In genomic region chr5:124529697-124530096, GRCm38 (mm10) we compare ENCODE assay signal across 9 mouse cellular contexts. TPM values are rescaled to one million over a fixed set of nuclear protein-coding genes. Genes with fewer than 3 reads are reported as not detected.
DNase-seq lines count a peak whose midpoint lies in the region; ATAC-seq and TF ChIP-seq lines count a peak whose summit lies in the region.
"Had no signal": no experiment of that assay in that cellular context is flagged by ENCODE, and none has a peak within 500 bp of the region (broad histone marks: within the 10 kb centered on the region; RNA-seq: fewer than 3 reads in every experiment).

No protein-coding gene starts in this region.

- peak overlapping the region; percentile 66 for H3K4me2 ChIP-seq in neural tube, embryonic 11.5 days (ENCODE audit: low read depth)
- peak overlapping the region; percentile 67 for H3K4me2 ChIP-seq in hindbrain, embryonic 15.5 days
- H3K4me2 ChIP-seq in liver, postnatal 0 days (ENCODE audit: low read depth, low read length): peak overlapping the region; percentile 83

- H3K27me3 ChIP-seq in neural tube, embryonic 11.5 days (ENCODE audit: control insufficient read depth, insufficient read depth, low read length): no peaks in the 10 kb centered on the region
- no peaks in the 10 kb centered on the region for H3K27me3 ChIP-seq in hindbrain, embryonic 15.5 days
- H3K27me3 ChIP-seq in liver, postnatal 0 days (ENCODE audit: insufficient read depth, low read length): peaks cover 30% of the 10 kb centered on the region

- peak overlapping the region; percentile 77 for H3K4me3 ChIP-seq in neural tube, embryonic 11.5 days (ENCODE audit: low read depth, low read length)
- H3K4me3 ChIP-seq in hindbrain, embryonic 15.5 days: peak overlapping the region; percentile 70
- H3K4me3 ChIP-seq in liver, postnatal 0 days (ENCODE audit: low read depth, low read length): peak overlapping the region; percentile 70; the same call in 1 of the 2 replicates

- TF ChIP-seq EP300 in liver, postnatal 0 days (IDR thresholded peaks at IDR 0.05; ENCODE audit: low read depth): no peak

- H3K9me3 ChIP-seq in neural tube, embryonic 11.5 days (ENCODE audit: control insufficient read depth, low read length): no peaks in the 10 kb centered on the region
- H3K9me3 ChIP-seq in hindbrain, embryonic 15.5 days: no peaks in the 10 kb centered on the region
- no peaks in the 10 kb centered on the region for H3K9me3 ChIP-seq in liver, postnatal 0 days (ENCODE audit: low read length)

- WGBS in neural tube, embryonic 11.5 days: 56% methylated on average over 8 of the region's 8 CpGs
- 64% methylated on average over 8 of the region's 8 CpGs for WGBS in hindbrain, embryonic 15.5 days
- 26% methylated on average over 8 of the region's 8 CpGs for WGBS in liver, postnatal 0 days (ENCODE audit: insufficient replicate concordance)

- ATAC-seq in neural tube, embryonic 11.5 days (ENCODE audit: insufficient read depth, low FRiP score, low TSS enrichment): no peak
- ATAC-seq in hindbrain, embryonic 15.5 days (ENCODE audit: low FRiP score, low read depth): no peak
- ATAC-seq in liver, postnatal 0 days: no peak

- TF ChIP-seq CTCF in liver, postnatal 0 days (IDR thresholded peaks at IDR 0.05; ENCODE audit: low read depth): no peak

- peak; percentile 6 for DNase-seq in neural tube, embryonic 11.5 days (ENCODE audit: low spot score)
- DNase-seq in neural tube, embryonic 10.5 days (ENCODE audit: extremely low spot score, low spot score): no peak
- DNase-seq in liver, postnatal 0 days: no peak
- no peak for DNase-seq in cerebellum, postnatal 14 days
- no peak for DNase-seq in MN1 (ENCODE audit: low spot score)
- no peak for DNase-seq in adrenal gland, adult 2 months
- no peak for DNase-seq in spleen, postnatal 14 days (ENCODE audit: low spot score in 2 of 2)
- DNase-seq: spleen, adult 18-20 months had no signal

- H3K36me3 ChIP-seq in neural tube, embryonic 11.5 days (ENCODE audit: control insufficient read depth, insufficient read depth, low read length): no peaks in the 10 kb centered on the region
- no peaks in the 10 kb centered on the region for H3K36me3 ChIP-seq in hindbrain, embryonic 15.5 days
- no peaks in the 10 kb centered on the region for H3K36me3 ChIP-seq in liver, postnatal 0 days (replicated peaks; ENCODE audit: insufficient read depth, low read length)

- no peak overlapping the region for H3K27ac ChIP-seq in neural tube, embryonic 11.5 days (ENCODE audit: low read depth, low read length)
- H3K27ac ChIP-seq in hindbrain, embryonic 15.5 days (replicated peaks): peak overlapping the region; percentile 40; the same call in 1 of the 2 replicates
- H3K27ac ChIP-seq in liver, postnatal 0 days (ENCODE audit: low read depth): peak overlapping the region; percentile 16; the same call in 1 of the 2 replicates

- peak overlapping the region; percentile 40; the same call in 1 of the 2 replicates for H3K9ac ChIP-seq in neural tube, embryonic 11.5 days (ENCODE audit: low read length)
- no peak overlapping the region for H3K9ac ChIP-seq in hindbrain, embryonic 15.5 days
- no peak overlapping the region for H3K9ac ChIP-seq in liver, postnatal 0 days (replicated peaks)

- H3K4me1 ChIP-seq in neural tube, embryonic 11.5 days (ENCODE audit: control insufficient read depth, insufficient read depth, low read length): peaks cover 25% of the 10 kb centered on the region
- H3K4me1 ChIP-seq in hindbrain, embryonic 15.5 days (replicated peaks): peaks cover 37% of the 10 kb centered on the region
- peaks cover 22% of the 10 kb centered on the region for H3K4me1 ChIP-seq in liver, postnatal 0 days (ENCODE audit: insufficient read depth)

RNA-seq across cellular contexts. Expression of gene Rilpl1, which starts 1.5 kb away (rescaled TPM):
- polyA plus RNA-seq in neural tube, embryonic 11.5 days (2014; fragmentation: Nextera tagmentation; extraction: Ambion mirVana): 21.3 and 23.2 TPM in 2 replicates
- polyA plus RNA-seq in hindbrain, embryonic 15.5 days (2015; fragmentation: Nextera tagmentation; extraction: Ambion mirVana): 14.7 and 15.6 TPM in 2 replicates
- polyA plus RNA-seq in liver, postnatal 0 days (2015; fragmentation: Nextera tagmentation; extraction: Ambion mirVana): 2.4 and 3.3 TPM in 2 replicates
- total RNA-seq in adrenal gland, adult 2 months (2021): 10 to 100 TPM; 14.0 to 25.8 TPM
- 10.2 and 12.3 TPM in 2 replicates for polyA plus RNA-seq in adrenal gland, adult 2 months (2012; rRNA removed)

RNA-seq across cellular contexts. Expression of gene Tmed2, which starts 10.8 kb away (rescaled TPM):
- 480 and 486 TPM in 2 replicates for polyA plus RNA-seq in neural tube, embryonic 11.5 days (2014; fragmentation: Nextera tagmentation; extraction: Ambion mirVana)
- 335 and 341 TPM in 2 replicates for polyA plus RNA-seq in hindbrain, embryonic 15.5 days (2015; fragmentation: Nextera tagmentation; extraction: Ambion mirVana)
- polyA plus RNA-seq in liver, postnatal 0 days (2015; fragmentation: Nextera tagmentation; extraction: Ambion mirVana): 253 and 267 TPM in 2 replicates
- 100 to 1,000 TPM; 236 to 301 TPM for total RNA-seq in adrenal gland, adult 2 months (2021)
- polyA plus RNA-seq in adrenal gland, adult 2 months (2012; rRNA removed): 138 and 163 TPM in 2 replicates

RNA-seq across cellular contexts. Expression of gene Ddx55, which starts 23.0 kb away (rescaled TPM):
- polyA plus RNA-seq in neural tube, embryonic 11.5 days (2014; fragmentation: Nextera tagmentation; extraction: Ambion mirVana): 14.6 and 18.4 TPM in 2 replicates
- 24.8 and 25.1 TPM in 2 replicates for polyA plus RNA-seq in hindbrain, embryonic 15.5 days (2015; fragmentation: Nextera tagmentation; extraction: Ambion mirVana)
- polyA plus RNA-seq in liver, postnatal 0 days (2015; fragmentation: Nextera tagmentation; extraction: Ambion mirVana): 3.6 and 3.7 TPM in 2 replicates
- total RNA-seq in adrenal gland, adult 2 months (2021): 10 to 100 TPM; 12.4 to 13.4 TPM
- polyA plus RNA-seq in adrenal gland, adult 2 months (2012; rRNA removed): 12.7 and 15.5 TPM in 2 replicates

RNA-seq across cellular contexts. Expression of gene Snrnp35, which starts 46.8 kb away (rescaled TPM):
- 14.7 TPM in 2 replicates for polyA plus RNA-seq in neural tube, embryonic 11.5 days (2014; fragmentation: Nextera tagmentation; extraction: Ambion mirVana)
- polyA plus RNA-seq in hindbrain, embryonic 15.5 days (2015; fragmentation: Nextera tagmentation; extraction: Ambion mirVana): 20.3 and 22.1 TPM in 2 replicates
- 5.9 and 6.5 TPM in 2 replicates for polyA plus RNA-seq in liver, postnatal 0 days (2015; fragmentation: Nextera tagmentation; extraction: Ambion mirVana)
- 10 to 100 TPM; 19.0 to 25.7 TPM for total RNA-seq in adrenal gland, adult 2 months (2021)
- polyA plus RNA-seq in adrenal gland, adult 2 months (2012; rRNA removed): 1.4 and 1.8 TPM in 2 replicates

RNA-seq across cellular contexts. Expression of gene Eif2b1, which starts 49.2 kb away (rescaled TPM):
- 81.0 and 94.5 TPM in 2 replicates for polyA plus RNA-seq in neural tube, embryonic 11.5 days (2014; fragmentation: Nextera tagmentation; extraction: Ambion mirVana)
- 60.0 and 63.0 TPM in 2 replicates for polyA plus RNA-seq in hindbrain, embryonic 15.5 days (2015; fragmentation: Nextera tagmentation; extraction: Ambion mirVana)
- 26.3 and 30.7 TPM in 2 replicates for polyA plus RNA-seq in liver, postnatal 0 days (2015; fragmentation: Nextera tagmentation; extraction: Ambion mirVana)
- total RNA-seq in adrenal gland, adult 2 months (2021): 10 to 100 TPM; 37.7 to 41.3 TPM
- polyA plus RNA-seq in adrenal gland, adult 2 months (2012; rRNA removed): 11.3 and 12.7 TPM in 2 replicates
